Mouse (Mus musculus): ENCODE measurements at regions not wholly inside any gene's neighbourhood (a gene's known extent, or its start where the extent isn't known, plus 50 kb on each side); places are given as distances from the start of the nearest gene placed in this dataset.

DNA sequence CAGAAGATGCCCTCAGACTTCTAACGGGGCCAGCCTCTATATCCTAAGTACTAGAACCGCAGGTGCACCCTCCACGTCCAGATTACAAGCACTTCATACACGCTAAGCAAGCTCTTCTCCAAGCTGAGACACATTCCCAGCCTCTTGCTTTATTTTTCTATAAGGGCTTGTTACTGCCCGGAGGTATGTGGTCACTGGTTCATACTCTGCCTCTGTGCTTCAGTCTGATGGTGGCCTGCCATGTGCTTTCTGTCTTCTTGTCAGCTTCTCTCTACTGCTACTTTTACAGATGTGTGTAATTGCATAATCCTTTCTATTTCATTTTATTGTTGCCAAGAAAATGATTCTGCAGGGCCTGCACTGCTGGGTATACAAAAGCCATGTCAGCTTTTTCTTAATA is 343.3 kb upstream of the Adgrl2 start:
- TF ChIP-seq GATA1 (IDR thresholded peaks at IDR 0.05; ENCODE audit: borderline replicate concordance, low read length) (no peak), FLI1 (IDR thresholded peaks at IDR 0.05; ENCODE audit: low read length) (no peak)

Data from megakaryocyte, embryonic 14.5 days (primary cell).